Mouse (Mus musculus) small intestine, adult 2 months (tissue): ENCODE measurements around the gene Cgrrf1. TPM values are rescaled to one million over a fixed set of nuclear protein-coding genes. Genes with fewer than 3 reads are reported as not detected.

ENCODE experiments used
- H3K27ac ChIP-seq: fragments of 200-500 bp; 2 replicates; pipeline ENCODE4 v1.5.1; 2012; ENCODE audit warnings: low read depth, low read length, control low read depth, inconsistent platforms; ENCODE audit not compliant: insufficient read depth
- H3K27me3 ChIP-seq: fragments of 200-500 bp; 2 replicates; pipeline ENCODE4 v1.6.1; 2012; ENCODE audit warnings: mild to moderate bottlenecking, moderate library complexity, low read length, inconsistent platforms; ENCODE audit not compliant: control insufficient read depth, insufficient read depth
- H3K36me3 ChIP-seq: fragments of 200-500 bp; 2 replicates; pipeline ENCODE4 v1.6.1; 2012; ENCODE audit warnings: mild to moderate bottlenecking, low read length, control low read depth, inconsistent platforms; ENCODE audit not compliant: control insufficient read depth, insufficient read depth
- H3K4me1 ChIP-seq: fragments of 200-500 bp; 2 replicates; pipeline ENCODE4 v1.6.1; 2012; ENCODE audit warnings: low read length, inconsistent platforms, mixed read lengths; ENCODE audit not compliant: control insufficient read depth, insufficient read depth, insufficient read length
- H3K4me3 ChIP-seq: fragments of 200-500 bp; 2 replicates; pipeline ENCODE4 v1.5.1; 2012; ENCODE audit warnings: low read depth, mild to moderate bottlenecking, control low read depth, inconsistent platforms, low read length, moderate library complexity
- CTCF ChIP-seq: fragments of 200-500 bp; IDR thresholded peaks from 2 replicates; pipeline ENCODE4 v1.5.1; 2012; ENCODE audit warnings: low read depth, mild to moderate bottlenecking, control low read depth, inconsistent platforms, low read length, moderate library complexity, mixed read lengths; ENCODE audit not compliant: insufficient replicate concordance, insufficient read length; ENCODE audit errors: extremely low read depth
- POLR2A ChIP-seq: fragments of 200-500 bp; IDR thresholded peaks from 2 replicates; pipeline ENCODE4 v1.6.1; 2012; ENCODE audit warnings: low read depth, mild to moderate bottlenecking, control low read depth, inconsistent platforms, low read length, moderate library complexity
- WGBS: fragments of 180-500 bp; shearing (Covaris S2); methylation state at CpG from one replicate; pipeline ENCODE4 v1.1.7; 2018; 5-methylcytosine and 5-hydroxymethylcytosine counted together
- polyA plus RNA-seq: library from polyadenylated mRNA; depleted of rRNA; stranded (reverse); fragments of >200 nt; gene quantifications from 2 replicates; pipeline ENCODE4 v1.2.3, GENCODE M21; 2012

The Cgrrf1 gene
- polyA plus RNA-seq, 1 experiment = 10.3 TPM

DNA sequence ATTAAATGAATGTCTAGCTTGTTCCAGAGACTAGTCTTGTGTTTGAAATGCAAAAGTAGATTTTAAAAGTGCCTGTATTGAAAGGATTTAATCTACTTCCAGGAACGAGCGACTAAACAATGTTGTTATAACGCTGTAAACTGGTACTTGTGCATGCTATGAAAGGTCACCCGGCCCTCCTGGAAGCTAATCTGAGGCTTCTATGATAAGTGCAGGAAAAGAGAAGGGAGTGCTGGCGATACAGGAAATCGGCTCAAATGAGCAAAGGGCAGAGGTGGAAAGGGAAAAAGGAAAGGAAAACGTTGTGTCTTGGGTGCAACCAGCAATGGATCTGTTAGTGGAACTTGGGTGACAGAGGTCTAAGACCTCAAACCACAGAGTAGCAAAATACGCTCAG is 43.4 kb upstream of the Cgrrf1 start:
- peak overlapping the region; percentile 98; the same call in 1 of the 2 replicates for H3K4me3 ChIP-seq
- 7% methylated on average over 8 of the region's 8 CpGs for WGBS
- H3K27ac ChIP-seq = peak overlapping the region; percentile 85
- no peaks in the 10 kb centered on the region for H3K27me3 ChIP-seq
- TF ChIP-seq CTCF (no peak), POLR2A (no peak)
- peaks cover 15% of the 10 kb centered on the region; the same call in 1 of the 2 replicates for H3K4me1 ChIP-seq
- peaks cover 2% of the 10 kb centered on the region for H3K36me3 ChIP-seq

DNA sequence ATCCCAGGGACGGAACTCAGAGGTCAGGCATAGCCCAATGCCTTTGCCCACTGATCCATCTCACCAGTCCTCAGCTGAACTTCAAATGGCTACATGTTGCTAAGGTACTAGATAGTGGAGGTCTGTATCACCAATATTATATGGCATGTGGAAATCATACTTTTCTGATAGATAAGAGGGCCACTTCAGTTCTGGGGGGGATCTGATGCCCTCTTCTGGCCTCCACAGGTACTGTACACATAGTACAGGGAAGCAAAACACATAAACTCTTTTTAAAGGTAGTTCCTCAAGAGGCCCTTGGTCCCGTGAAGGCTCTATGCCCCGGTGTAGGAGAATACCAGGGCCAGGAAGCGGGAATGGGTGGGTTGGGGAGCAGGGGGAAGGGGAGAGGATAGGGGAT is 41.6 kb upstream of the Cgrrf1 start:
- H3K36me3 ChIP-seq = no peaks in the 10 kb centered on the region
- 65% methylated on average over 4 of the region's 4 CpGs for WGBS
- TF ChIP-seq POLR2A (no peak), CTCF (no peak)

GRCm38 (mm10) chr14:46790723-46791122 is 41.2 kb upstream of the Cgrrf1 start:
- WGBS = 88% methylated on average over 6 of the region's 6 CpGs

More for the DNA sequence above, 41.6 kb upstream of the Cgrrf1 start:
- Histone ChIP-seq H3K4me1 (peaks cover 20% of the 10 kb centered on the region; the same call in 1 of the 2 replicates), H3K4me3 (no peak overlapping the region), H3K27me3 (no peaks in the 10 kb centered on the region), H3K27ac (no peak overlapping the region)

GRCm38 (mm10) chr14:46794157-46794556 is 37.8 kb upstream of the Cgrrf1 start:
- TF ChIP-seq CTCF (no peak), POLR2A (no peak)
- peaks cover 16% of the 10 kb centered on the region; the same call in 1 of the 2 replicates for H3K4me1 ChIP-seq
- no peaks in the 10 kb centered on the region for H3K36me3 ChIP-seq
- H3K27ac ChIP-seq = peak overlapping the region; percentile 98
- no peaks in the 10 kb centered on the region for H3K27me3 ChIP-seq
- no peak overlapping the region for H3K4me3 ChIP-seq
- 28% methylated on average over 5 of the region's 5 CpGs for WGBS

More at GRCm38 (mm10) chr14:46790723-46791122, 41.2 kb upstream of the Cgrrf1 start:
- H3K27ac ChIP-seq = no peak overlapping the region
- H3K4me3 ChIP-seq = no peak overlapping the region
- H3K27me3 ChIP-seq = no peaks in the 10 kb centered on the region
- TF ChIP-seq CTCF = no peak
- TF ChIP-seq POLR2A = no peak
- peaks cover 20% of the 10 kb centered on the region; the same call in 1 of the 2 replicates for H3K4me1 ChIP-seq
- no peaks in the 10 kb centered on the region for H3K36me3 ChIP-seq

DNA sequence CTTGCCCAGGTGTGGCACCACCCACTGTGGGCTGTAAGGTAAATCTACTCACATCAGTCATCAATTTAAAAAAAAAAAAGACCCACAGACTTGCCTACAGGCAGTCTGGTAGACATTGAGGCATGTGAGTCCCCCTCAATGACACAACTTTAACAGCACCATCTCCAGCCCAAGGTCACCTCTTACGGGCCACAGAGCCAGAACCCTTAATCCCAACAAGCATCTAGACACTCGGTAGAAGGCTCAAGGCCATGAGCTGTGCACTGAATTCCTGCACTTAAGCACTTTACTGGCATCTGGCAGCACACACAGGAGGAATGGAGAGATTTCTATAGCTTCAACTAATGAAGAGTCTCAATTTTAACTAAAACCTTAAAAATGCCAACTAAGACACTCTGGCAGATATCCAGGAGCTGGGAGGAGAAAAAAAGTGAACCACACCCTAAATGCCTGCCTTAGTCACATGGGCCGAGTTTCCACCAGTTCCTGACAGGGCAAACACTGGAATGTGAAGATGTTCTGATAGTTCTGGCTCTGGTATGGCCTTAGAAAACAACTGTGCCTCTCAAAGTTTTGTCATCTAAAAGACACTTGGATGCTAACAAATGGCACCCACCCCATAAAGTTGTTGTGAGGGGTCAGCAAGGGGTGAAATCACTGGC is 31.1 kb upstream of the Cgrrf1 start:
- H3K4me1 ChIP-seq = no peaks in the 10 kb centered on the region; the same call in 1 of the 2 replicates
- H3K27me3 ChIP-seq = no peaks in the 10 kb centered on the region
- TF ChIP-seq CTCF = no peak
- TF ChIP-seq POLR2A = no peak
- no peak overlapping the region for H3K27ac ChIP-seq
- H3K4me3 ChIP-seq = no peak overlapping the region
- H3K36me3 ChIP-seq = no peaks in the 10 kb centered on the region; the same call in 1 of the 2 replicates
- WGBS = 59% methylated on average over 3 of the region's 3 CpGs

DNA sequence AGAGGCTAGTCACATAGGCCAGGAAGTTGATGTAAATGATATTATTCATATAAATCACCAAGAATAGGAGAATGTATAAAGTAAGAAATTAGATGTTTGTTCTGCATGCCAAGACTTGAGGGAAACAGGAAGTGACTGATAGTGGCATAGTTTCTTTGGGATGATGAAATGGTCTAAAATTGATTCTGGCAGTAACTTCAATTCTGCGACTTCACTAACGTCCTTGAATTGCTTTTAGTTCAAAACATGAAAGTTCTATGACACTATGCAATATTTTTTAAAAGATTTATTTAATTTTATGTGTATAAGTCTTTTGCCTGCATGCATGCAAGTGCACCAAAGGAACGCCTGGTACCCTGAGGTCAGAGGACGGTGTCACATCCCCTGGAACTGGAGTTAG is 28.7 kb upstream of the Cgrrf1 start:
- 82% methylated on average over 4 of the region's 4 CpGs for WGBS

DNA sequence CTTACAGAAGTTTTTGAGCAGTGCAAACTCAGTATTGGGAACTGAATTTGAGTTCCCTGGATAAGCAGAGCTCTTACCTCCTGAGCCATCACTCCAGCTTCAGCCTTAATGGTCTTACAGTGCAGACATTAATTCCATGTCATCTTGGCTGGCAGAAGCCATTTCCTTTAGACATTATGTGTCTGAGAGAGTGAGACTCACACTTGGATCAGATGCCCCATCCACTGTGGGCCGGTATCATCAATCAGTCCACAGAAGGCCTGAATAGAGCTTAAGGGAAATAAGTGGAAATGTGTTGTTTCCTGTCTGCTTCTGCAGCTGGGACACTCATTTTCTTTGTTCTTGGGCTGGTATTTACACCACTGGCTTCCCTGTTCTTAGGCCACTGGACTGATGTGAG is 28.1 kb upstream of the Cgrrf1 start:
- Histone ChIP-seq H3K4me1 (no peaks in the 10 kb centered on the region; the same call in 1 of the 2 replicates), H3K27me3 (no peaks in the 10 kb centered on the region), H3K36me3 (peaks cover 8% of the 10 kb centered on the region), H3K4me3 (no peak overlapping the region), H3K27ac (no peak overlapping the region)
- TF ChIP-seq POLR2A = no peak
- no peak for TF ChIP-seq CTCF
- WGBS = 87% methylated on average over 1 of the region's 1 CpGs

More for the DNA sequence above, 28.7 kb upstream of the Cgrrf1 start:
- H3K4me3 ChIP-seq = no peak overlapping the region
- H3K27ac ChIP-seq = no peak overlapping the region
- H3K36me3 ChIP-seq = peaks cover 8% of the 10 kb centered on the region
- H3K27me3 ChIP-seq = no peaks in the 10 kb centered on the region
- no peaks in the 10 kb centered on the region; the same call in 1 of the 2 replicates for H3K4me1 ChIP-seq
- TF ChIP-seq CTCF = no peak
- no peak for TF ChIP-seq POLR2A
